Mouse (Mus musculus) intestine, postnatal 0 days (tissue): Measurements from ENCODE around the gene Fam205c. TPM values are rescaled to one million over a fixed set of nuclear protein-coding genes. Genes with fewer than 3 reads are reported as not detected.

Source experiments
- ATAC-seq: fragments of 200-750 bp; cut with Nextera tagmentation; 2 replicates; pipeline ENCODE4 v1.8.0; 2017; ENCODE audit warnings: mild to moderate bottlenecking, moderate TSS enrichment, moderate library complexity
- H3K27ac ChIP-seq: fragments of 300-500 bp; sonication (generic); 2 replicates; pipeline ENCODE4 v1.5.1; 2014; ENCODE audit warnings: mild to moderate bottlenecking, low read depth, low read length, moderate library complexity
- H3K27me3 ChIP-seq: fragments of 300-500 bp; sonication (generic); replicated peaks from 2 replicates; pipeline ENCODE4 v1.6.1; 2014; ENCODE audit warnings: low read length, mixed read lengths; ENCODE audit not compliant: control insufficient read depth, insufficient read depth
- H3K36me3 ChIP-seq: fragments of 300-500 bp; sonication (generic); 2 replicates; pipeline ENCODE4 v1.6.1; 2014; ENCODE audit warnings: mild to moderate bottlenecking, moderate library complexity; ENCODE audit not compliant: control insufficient read depth, insufficient read depth
- H3K4me1 ChIP-seq: fragments of 300-500 bp; sonication (generic); replicated peaks from 2 replicates; pipeline ENCODE4 v1.6.1; 2014; ENCODE audit warnings: antibody characterized with exemption, low read length, mixed read lengths; ENCODE audit not compliant: control insufficient read depth, insufficient read depth
- H3K4me2 ChIP-seq: fragments of 300-500 bp; sonication (generic); replicated peaks from 2 replicates; pipeline ENCODE4 v1.6.1; 2014; ENCODE audit warnings: low read depth, mild to moderate bottlenecking, moderate library complexity
- H3K4me3 ChIP-seq: fragments of 300-500 bp; sonication (generic); 2 replicates; pipeline ENCODE4 v1.5.1; 2014; ENCODE audit warnings: low read depth, low read length
- H3K9ac ChIP-seq: fragments of 300-500 bp; sonication (generic); 2 replicates; pipeline ENCODE4 v1.6.1; 2014; ENCODE audit warnings: mild to moderate bottlenecking, low read depth, low read length
- H3K9me3 ChIP-seq: fragments of 300-500 bp; sonication (generic); 2 replicates; pipeline ENCODE4 v1.6.1; 2016; ENCODE audit warnings: mixed run types; ENCODE audit not compliant: control insufficient read depth
- CTCF ChIP-seq: sonication (generic); IDR thresholded peaks from 2 replicates; pipeline ENCODE4 v1.5.1; 2016; ENCODE audit warnings: low read depth, mild to moderate bottlenecking, control low read depth, antibody characterized with exemption, moderate library complexity
- WGBS: fragments of 180-500 bp; shearing (Covaris S2); extraction: QIAGEN DNeasy Blood & Tissue Kit; methylation state at CpG from one replicate; pipeline ENCODE4 v1.1.7; 2014; 5-methylcytosine and 5-hydroxymethylcytosine counted together
- polyA plus RNA-seq: library from polyadenylated mRNA; unstranded; fragments of >200 nt; fragmentation: Nextera tagmentation; extraction: Ambion mirVana; gene quantifications from 2 replicates; pipeline ENCODE4 v1.2.1, GENCODE M21; 2015

Gene Fam205c
- polyA plus RNA-seq, 1 experiment from 2014 or later, result 0.16 TPM

GRCm38 (mm10) chr4:42888806-42889205, 14.8 kb upstream of the Fam205c start:
- ATAC-seq, result no peak
- WGBS, result 93% methylated on average over 6 of the region's 6 CpGs
- no peak for TF ChIP-seq CTCF

GRCm38 (mm10) chr4:42886926-42887325, 12.9 kb upstream of the Fam205c start:
- no peak for ATAC-seq
- Histone ChIP-seq H3K4me1 (no peaks in the 10 kb centered on the region), H3K27ac (no peak overlapping the region), H3K9me3 (no peaks in the 10 kb centered on the region), H3K27me3 (no peaks in the 10 kb centered on the region), H3K4me2 (no peak overlapping the region), H3K9ac (no peak overlapping the region), H3K4me3 (no peak overlapping the region), H3K36me3 (no peaks in the 10 kb centered on the region)
- 89% methylated on average over 6 of the region's 6 CpGs for WGBS
- TF ChIP-seq CTCF, result no peak

More at GRCm38 (mm10) chr4:42888806-42889205, 14.8 kb upstream of the Fam205c start:
- Histone ChIP-seq H3K4me2 (no peak overlapping the region), H3K9me3 (no peaks in the 10 kb centered on the region), H3K4me1 (no peaks in the 10 kb centered on the region), H3K36me3 (no peaks in the 10 kb centered on the region), H3K27me3 (no peaks in the 10 kb centered on the region), H3K27ac (no peak overlapping the region), H3K4me3 (no peak overlapping the region), H3K9ac (no peak overlapping the region)

GRCm38 (mm10) chr4:42880677-42880948, 6.6 kb upstream of the Fam205c start:
- Histone ChIP-seq H3K36me3 (no peaks in the 10 kb centered on the region), H3K4me2 (no peak overlapping the region), H3K27me3 (no peaks in the 10 kb centered on the region), H3K9ac (no peak overlapping the region), H3K9me3 (no peaks in the 10 kb centered on the region), H3K4me1 (no peaks in the 10 kb centered on the region), H3K27ac (no peak overlapping the region), H3K4me3 (no peak overlapping the region)
- no peak for ATAC-seq
- TF ChIP-seq CTCF, result no peak
- 31% methylated on average over 1 of the region's 1 CpGs for WGBS

GRCm38 (mm10) chr4:42879829-42880676, 6.0 kb upstream of the Fam205c start:
- no peak for TF ChIP-seq CTCF
- Histone ChIP-seq H3K9ac (no peak overlapping the region), H3K27ac (no peak overlapping the region; the same call in 1 of the 2 replicates), H3K9me3 (no peaks in the 10 kb centered on the region), H3K4me1 (no peaks in the 10 kb centered on the region), H3K27me3 (no peaks in the 10 kb centered on the region), H3K4me3 (no peak overlapping the region), H3K4me2 (no peak overlapping the region), H3K36me3 (no peaks in the 10 kb centered on the region)
- ATAC-seq, result no peak
- 78% methylated on average over 16 of the region's 16 CpGs for WGBS

GRCm38 (mm10) chr4:42877657-42878056, 3.6 kb upstream of the Fam205c start:
- no peak for ATAC-seq
- no peaks in the 10 kb centered on the region for H3K36me3 ChIP-seq
- H3K4me2 ChIP-seq, result no peak overlapping the region
- H3K9me3 ChIP-seq, result no peaks in the 10 kb centered on the region
- H3K27me3 ChIP-seq, result no peaks in the 10 kb centered on the region
- WGBS, result 63% methylated on average over 2 of the region's 2 CpGs
- H3K9ac ChIP-seq, result no peak overlapping the region
- no peak overlapping the region for H3K27ac ChIP-seq
- TF ChIP-seq CTCF, result no peak
- H3K4me3 ChIP-seq, result no peak overlapping the region
- H3K4me1 ChIP-seq, result no peaks in the 10 kb centered on the region

- WGBS, result 35% methylated on average over 5 of the region's 5 CpGs
- ATAC-seq, result peak; percentile 57; the same call in 1 of the 2 replicates
These were observed 2.7 kb upstream of the Fam205c start for GRCm38 (mm10) chr4:42876586-42877291.

More at GRCm38 (mm10) chr4:42876586-42877291, 2.7 kb upstream of the Fam205c start:
- no peak overlapping the region for H3K9ac ChIP-seq
- no peak overlapping the region for H3K4me3 ChIP-seq
- no peaks in the 10 kb centered on the region for H3K4me1 ChIP-seq
- TF ChIP-seq CTCF, result peak; percentile 82
- H3K36me3 ChIP-seq, result no peaks in the 10 kb centered on the region
- H3K4me2 ChIP-seq, result no peak overlapping the region
- no peaks in the 10 kb centered on the region for H3K9me3 ChIP-seq
- no peaks in the 10 kb centered on the region for H3K27me3 ChIP-seq
- no peak overlapping the region for H3K27ac ChIP-seq
